Mouse (Mus musculus): ENCODE results near the gene Ephb2. TPM values are rescaled to one million over a fixed set of nuclear protein-coding genes. Genes with fewer than 3 reads are reported as not detected.

Gene Ephb2
- polyA plus RNA-seq, 1 experiment from 2014 or later = 8.7 TPM

DNA sequence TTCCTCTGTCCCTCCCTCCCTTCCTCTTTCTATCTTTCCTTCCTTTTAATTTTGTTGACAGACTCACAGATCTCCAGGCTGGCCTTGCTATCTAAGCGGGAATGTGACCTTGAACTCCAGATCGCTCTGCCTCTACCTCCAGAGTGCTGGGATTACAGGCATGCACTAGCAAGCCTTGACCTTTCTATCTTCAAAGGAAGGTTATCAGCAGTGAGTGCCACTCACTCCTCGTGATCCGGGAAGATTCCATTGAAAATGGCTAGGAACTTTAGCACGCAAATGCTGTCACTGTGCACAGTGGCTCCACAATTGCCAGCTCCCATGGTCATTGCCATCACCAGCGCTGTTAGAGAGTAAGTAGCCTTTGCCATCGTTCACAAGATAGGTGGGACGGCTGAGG is 156.6 kb downstream of the Ephb2 start:
- 81% methylated on average over 8 of the region's 8 CpGs for WGBS
- no peak for ATAC-seq (replicated peaks; ENCODE audit: low FRiP score)
- H3K27me3 ChIP-seq = no peaks in the 10 kb centered on the region
- no peak overlapping the region for H3K4me3 ChIP-seq (replicated peaks)
- H3K36me3 ChIP-seq = peaks cover 11% of the 10 kb centered on the region; the same call in 1 of the 2 replicates
- H3K27ac ChIP-seq = no peak overlapping the region
- no peak overlapping the region for H3K4me2 ChIP-seq
- peaks cover 18% of the 10 kb centered on the region; the same call in 1 of the 2 replicates for H3K4me1 ChIP-seq
- no peak overlapping the region for H3K9ac ChIP-seq
- no peaks in the 10 kb centered on the region for H3K9me3 ChIP-seq (replicated peaks)

DNA sequence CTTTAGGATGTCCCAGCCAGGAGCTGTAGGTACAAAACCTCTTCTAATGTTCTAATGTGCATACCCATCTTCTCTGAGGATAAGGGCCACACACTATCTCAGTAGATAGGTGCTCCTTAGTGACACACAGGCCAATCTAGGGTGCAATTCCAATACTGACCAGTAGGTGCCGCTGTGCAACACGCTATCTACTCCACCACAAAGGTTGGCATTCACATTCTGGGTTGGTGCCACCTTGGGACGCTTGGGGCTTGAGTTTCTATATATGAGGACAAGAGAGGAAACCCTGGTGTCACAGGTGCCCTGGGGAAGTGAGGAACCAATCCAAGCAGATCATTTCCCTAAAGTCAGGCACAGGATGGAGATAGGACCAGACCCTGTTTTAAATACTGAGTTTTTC is 157.3 kb downstream of the Ephb2 start:
- no peak overlapping the region for H3K9ac ChIP-seq
- no peak overlapping the region for H3K27ac ChIP-seq
- H3K4me1 ChIP-seq = peaks cover 18% of the 10 kb centered on the region; the same call in 1 of the 2 replicates
- peak; percentile 59; the same call in 1 of the 2 replicates for ATAC-seq (replicated peaks; ENCODE audit: low FRiP score)
- H3K4me2 ChIP-seq = no peak overlapping the region
- peaks cover 16% of the 10 kb centered on the region for H3K36me3 ChIP-seq
- H3K27me3 ChIP-seq = no peaks in the 10 kb centered on the region
- WGBS = 4% methylated on average over 3 of the region's 3 CpGs
- H3K4me3 ChIP-seq (replicated peaks) = no peak overlapping the region
- no peaks in the 10 kb centered on the region for H3K9me3 ChIP-seq (replicated peaks)

GRCm38 (mm10) chr4:136675439-136675838 is 160.3 kb downstream of the Ephb2 start:
- Histone ChIP-seq H3K4me2 (no peak overlapping the region), H3K4me3 (replicated peaks) (no peak overlapping the region), H3K27ac (no peak overlapping the region), H3K4me1 (peaks cover 9% of the 10 kb centered on the region; the same call in 1 of the 2 replicates), H3K36me3 (peaks cover 20% of the 10 kb centered on the region), H3K9me3 (replicated peaks) (no peaks in the 10 kb centered on the region), H3K27me3 (no peaks in the 10 kb centered on the region), H3K9ac (no peak overlapping the region)
- 87% methylated on average over 9 of the region's 9 CpGs for WGBS
- ATAC-seq (replicated peaks; ENCODE audit: low FRiP score) = no peak

DNA sequence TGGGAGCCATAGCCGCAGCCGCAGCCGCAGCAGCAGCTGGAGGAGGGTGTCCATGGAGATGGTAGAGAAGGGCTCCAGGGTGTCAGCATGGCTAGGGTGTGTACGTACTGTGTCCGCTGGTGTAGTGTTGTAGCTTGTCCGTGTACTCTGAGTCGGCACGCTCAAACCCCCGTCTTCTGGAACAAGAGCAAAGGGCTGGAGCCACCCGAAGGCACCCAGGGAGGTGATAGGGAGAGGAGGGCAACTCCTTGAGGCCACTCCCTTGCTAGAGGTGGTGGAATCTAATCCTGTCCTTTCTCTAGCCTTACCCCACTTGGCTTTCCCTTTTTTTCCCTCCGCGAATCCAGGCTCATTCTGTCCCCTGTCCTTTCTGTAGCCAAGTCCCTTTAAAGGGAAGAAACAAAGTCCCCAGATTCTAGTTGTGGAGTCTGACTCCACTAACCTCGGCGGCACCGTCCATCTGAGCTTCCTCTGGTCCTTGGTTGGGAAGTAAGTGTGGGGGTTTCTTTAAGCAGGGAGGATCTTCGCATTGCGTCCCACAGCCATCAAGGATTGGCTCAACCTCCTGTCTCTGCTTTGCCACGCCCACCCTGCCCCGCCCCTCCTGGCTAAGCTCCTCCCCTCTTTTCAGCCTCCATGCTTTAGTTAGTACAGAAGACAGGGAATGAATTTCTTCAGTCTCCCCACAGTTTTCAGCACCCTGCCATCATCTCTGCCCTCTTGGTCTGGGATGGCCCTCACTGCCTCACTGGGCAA is 163.3 kb downstream of the Ephb2 start:
- H3K9ac ChIP-seq = no peak overlapping the region
- no peak overlapping the region for H3K4me2 ChIP-seq
- ATAC-seq (replicated peaks; ENCODE audit: low FRiP score) = no peak
- no peak overlapping the region for H3K27ac ChIP-seq
- no peaks in the 10 kb centered on the region for H3K9me3 ChIP-seq (replicated peaks)
- peaks cover 30% of the 10 kb centered on the region for H3K36me3 ChIP-seq
- H3K4me3 ChIP-seq (replicated peaks) = no peak overlapping the region
- H3K4me1 ChIP-seq = peaks cover 4% of the 10 kb centered on the region; the same call in 1 of the 2 replicates
- 91% methylated on average over 19 of the region's 19 CpGs for WGBS
- no peaks in the 10 kb centered on the region for H3K27me3 ChIP-seq

GRCm38 (mm10) chr4:136667757-136668156 is 168.0 kb downstream of the Ephb2 start:
- ATAC-seq (replicated peaks; ENCODE audit: low FRiP score) = no peak
- Histone ChIP-seq H3K4me1 (no peaks in the 10 kb centered on the region), H3K27ac (no peak overlapping the region), H3K4me2 (no peak overlapping the region), H3K36me3 (peaks cover 26% of the 10 kb centered on the region), H3K9me3 (replicated peaks) (0 out of 2 replicates have a peak, but pooled peaks cover 3% of the 10 kb centered on the region), H3K9ac (no peak overlapping the region), H3K4me3 (replicated peaks) (no peak overlapping the region), H3K27me3 (no peaks in the 10 kb centered on the region)
- WGBS = 72% methylated on average over 10 of the region's 10 CpGs

GRCm38 (mm10) chr4:136666002-136666401 is 169.8 kb downstream of the Ephb2 start:
- Histone ChIP-seq H3K27me3 (no peaks in the 10 kb centered on the region), H3K9me3 (replicated peaks) (0 out of 2 replicates have a peak, but pooled peaks cover 3% of the 10 kb centered on the region), H3K4me2 (no peak overlapping the region), H3K4me1 (no peaks in the 10 kb centered on the region), H3K36me3 (peaks cover 25% of the 10 kb centered on the region; the same call in 1 of the 2 replicates), H3K4me3 (replicated peaks) (no peak overlapping the region), H3K27ac (no peak overlapping the region), H3K9ac (no peak overlapping the region)
- ATAC-seq (replicated peaks; ENCODE audit: low FRiP score) = no peak
- WGBS = 68% methylated on average over 4 of the region's 4 CpGs

DNA sequence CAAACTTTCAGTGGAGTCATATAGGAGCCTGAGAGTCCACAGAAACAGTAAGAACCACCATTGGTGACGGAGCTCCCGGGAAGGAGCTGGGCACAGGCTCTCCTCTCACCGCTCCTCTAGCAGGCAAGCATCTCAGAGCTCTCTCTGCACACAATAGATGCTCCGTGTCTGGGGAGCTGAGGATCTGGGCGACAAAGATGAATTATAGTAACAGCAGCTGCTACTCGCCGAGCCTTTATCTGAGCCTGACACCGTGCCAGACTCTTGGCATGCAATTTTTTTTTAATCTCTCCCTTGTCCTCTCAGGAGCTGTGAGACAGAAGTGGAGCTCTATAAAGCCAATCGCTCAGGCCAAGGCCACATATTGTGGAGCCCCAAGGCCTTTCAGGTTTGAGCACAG is 170.7 kb downstream of the Ephb2 start:
- Histone ChIP-seq H3K4me2 (no peak overlapping the region), H3K4me1 (no peaks in the 10 kb centered on the region), H3K4me3 (replicated peaks) (no peak overlapping the region), H3K9me3 (replicated peaks) (0 out of 2 replicates have a peak, but pooled peaks cover 3% of the 10 kb centered on the region), H3K36me3 (peaks cover 33% of the 10 kb centered on the region), H3K27ac (no peak overlapping the region), H3K27me3 (no peaks in the 10 kb centered on the region), H3K9ac (no peak overlapping the region)
- WGBS = 80% methylated on average over 9 of the region's 9 CpGs
- no peak for ATAC-seq (replicated peaks; ENCODE audit: low FRiP score)

GRCm38 (mm10) chr4:136657914-136658313 is 177.9 kb downstream of the Ephb2 start:
- Histone ChIP-seq H3K27me3 (no peaks in the 10 kb centered on the region), H3K27ac (no peak overlapping the region), H3K4me2 (no peak overlapping the region), H3K4me1 (peaks cover 4% of the 10 kb centered on the region), H3K9me3 (replicated peaks) (no peaks in the 10 kb centered on the region), H3K36me3 (peaks cover 52% of the 10 kb centered on the region), H3K4me3 (replicated peaks) (no peak overlapping the region), H3K9ac (no peak overlapping the region)
- WGBS = 87% methylated on average over 3 of the region's 3 CpGs
- no peak for ATAC-seq (replicated peaks; ENCODE audit: low FRiP score)

GRCm38 (mm10) chr4:136653692-136654234 is 182.0 kb downstream of the Ephb2 start:
- Histone ChIP-seq H3K4me2 (no peak overlapping the region), H3K27ac (no peak overlapping the region), H3K9me3 (replicated peaks) (no peaks in the 10 kb centered on the region), H3K36me3 (peaks cover 26% of the 10 kb centered on the region), H3K4me1 (peaks cover 32% of the 10 kb centered on the region), H3K9ac (no peak overlapping the region), H3K27me3 (no peaks in the 10 kb centered on the region), H3K4me3 (replicated peaks) (no peak overlapping the region)
- ATAC-seq (replicated peaks; ENCODE audit: low FRiP score) = no peak
- 80% methylated on average over 10 of the region's 10 CpGs for WGBS

GRCm38 (mm10) chr4:136653019-136653418 is 182.8 kb downstream of the Ephb2 start:
- Histone ChIP-seq H3K4me3 (replicated peaks) (no peak overlapping the region), H3K36me3 (peaks cover 21% of the 10 kb centered on the region), H3K9ac (no peak overlapping the region), H3K27ac (no peak overlapping the region), H3K9me3 (replicated peaks) (no peaks in the 10 kb centered on the region), H3K27me3 (no peaks in the 10 kb centered on the region), H3K4me2 (no peak overlapping the region), H3K4me1 (peaks cover 37% of the 10 kb centered on the region)
- WGBS = 60% methylated on average over 6 of the region's 6 CpGs
- ATAC-seq (replicated peaks; ENCODE audit: low FRiP score) = no peak

GRCm38 (mm10) chr4:136652528-136652910 is 183.3 kb downstream of the Ephb2 start:
- H3K9me3 ChIP-seq (replicated peaks) = no peaks in the 10 kb centered on the region
- peaks cover 21% of the 10 kb centered on the region for H3K36me3 ChIP-seq
- 66% methylated on average over 11 of the region's 11 CpGs for WGBS
- H3K27me3 ChIP-seq = no peaks in the 10 kb centered on the region
- H3K4me2 ChIP-seq = no peak overlapping the region
- H3K4me1 ChIP-seq = peaks cover 37% of the 10 kb centered on the region
- no peak overlapping the region for H3K4me3 ChIP-seq (replicated peaks)
- H3K27ac ChIP-seq = no peak overlapping the region
- H3K9ac ChIP-seq = no peak overlapping the region
- no peak for ATAC-seq (replicated peaks; ENCODE audit: low FRiP score)

GRCm38 (mm10) chr4:136651882-136652527 is 183.8 kb downstream of the Ephb2 start:
- WGBS = 84% methylated on average over 13 of the region's 13 CpGs
- no peak for ATAC-seq (replicated peaks; ENCODE audit: low FRiP score)

More at GRCm38 (mm10) chr4:136651882-136652527, 183.8 kb downstream of the Ephb2 start:
- H3K27ac ChIP-seq = no peak overlapping the region
- no peak overlapping the region for H3K4me3 ChIP-seq (replicated peaks)
- no peak overlapping the region for H3K4me2 ChIP-seq
- H3K9me3 ChIP-seq (replicated peaks) = 0 out of 2 replicates have a peak, but pooled peaks cover 1% of the 10 kb centered on the region
- H3K4me1 ChIP-seq = peaks cover 37% of the 10 kb centered on the region
- peaks cover 17% of the 10 kb centered on the region for H3K36me3 ChIP-seq
- H3K9ac ChIP-seq = no peak overlapping the region
- H3K27me3 ChIP-seq = no peaks in the 10 kb centered on the region
